Mouse (Mus musculus) testis, postnatal 14 days (tissue): ENCODE results near the gene Tmprss6.

Experiments
- DNase-seq: peaks from one replicate; pipeline ENCODE4 v3.0.0; 2021; ENCODE audit warnings: low spot score

Gene Tmprss6

GRCm38 (mm10) chr15:78468379-78468937 is at the start of gene Tmprss6:
Tmprss6 (minus strand) TSS chr15:78468634.
- no peak for DNase-seq

- no peak for DNase-seq
Observed at GRCm38 (mm10) chr15:78518221-78518620, 49.8 kb upstream of the Tmprss6 start.

GRCm38 (mm10) chr15:78515759-78516158 is 47.3 kb upstream of the Tmprss6 start:
- DNase-seq, result no peak

- DNase-seq, result no peak
Observed at GRCm38 (mm10) chr15:78514393-78515146, 46.1 kb upstream of the Tmprss6 start.

- no peak for DNase-seq
Observed at GRCm38 (mm10) chr15:78513019-78513418, 44.6 kb upstream of the Tmprss6 start.

- no peak for DNase-seq
Observed at GRCm38 (mm10) chr15:78511951-78512350, 43.5 kb upstream of the Tmprss6 start.

- no peak for DNase-seq
Observed at GRCm38 (mm10) chr15:78510736-78511135, 42.3 kb upstream of the Tmprss6 start.

- DNase-seq, result no peak
Observed at GRCm38 (mm10) chr15:78510121-78510576, 41.7 kb upstream of the Tmprss6 start.

- no peak for DNase-seq
Observed at GRCm38 (mm10) chr15:78509297-78509899, 41.0 kb upstream of the Tmprss6 start.

- no peak for DNase-seq
Observed at GRCm38 (mm10) chr15:78508443-78508842, 40.0 kb upstream of the Tmprss6 start.

- DNase-seq, result no peak
Observed at GRCm38 (mm10) chr15:78505541-78505940, 37.1 kb upstream of the Tmprss6 start.

- DNase-seq, result no peak
Observed at GRCm38 (mm10) chr15:78504816-78505215, 36.4 kb upstream of the Tmprss6 start.

GRCm38 (mm10) chr15:78504013-78504412 is 35.6 kb upstream of the Tmprss6 start:
- no peak for DNase-seq

- no peak for DNase-seq
Observed at GRCm38 (mm10) chr15:78502437-78503132, 34.2 kb upstream of the Tmprss6 start.

GRCm38 (mm10) chr15:78494968-78495406 is 26.6 kb upstream of the Tmprss6 start, which contains the start of gene Il2rb:
Il2rb (minus strand) TSS chr15:78495271.
- no peak for DNase-seq

GRCm38 (mm10) chr15:78493401-78494010 is 25.1 kb upstream of the Tmprss6 start:
- no peak for DNase-seq

- DNase-seq, result no peak
Observed at GRCm38 (mm10) chr15:78491301-78491700, 22.9 kb upstream of the Tmprss6 start.

GRCm38 (mm10) chr15:78489906-78490305 is 21.5 kb upstream of the Tmprss6 start:
- no peak for DNase-seq

GRCm38 (mm10) chr15:78489248-78489647 is 20.8 kb upstream of the Tmprss6 start:
- no peak for DNase-seq

GRCm38 (mm10) chr15:78487066-78487465 is 18.6 kb upstream of the Tmprss6 start:
- no peak for DNase-seq

GRCm38 (mm10) chr15:78486564-78486963 is 18.1 kb upstream of the Tmprss6 start:
- DNase-seq, result no peak

GRCm38 (mm10) chr15:78483311-78483710 is 14.9 kb upstream of the Tmprss6 start:
- no peak for DNase-seq
